Mouse (Mus musculus): ENCODE results near the gene Dnah6. TPM values are rescaled to one million over a fixed set of nuclear protein-coding genes. Genes with fewer than 3 reads are reported as not detected.

Dnah6 gene
- total and polyA plus RNA-seq, 2 experiments from 2014 or later: 0.12 TPM; not detected in 1

DNA sequence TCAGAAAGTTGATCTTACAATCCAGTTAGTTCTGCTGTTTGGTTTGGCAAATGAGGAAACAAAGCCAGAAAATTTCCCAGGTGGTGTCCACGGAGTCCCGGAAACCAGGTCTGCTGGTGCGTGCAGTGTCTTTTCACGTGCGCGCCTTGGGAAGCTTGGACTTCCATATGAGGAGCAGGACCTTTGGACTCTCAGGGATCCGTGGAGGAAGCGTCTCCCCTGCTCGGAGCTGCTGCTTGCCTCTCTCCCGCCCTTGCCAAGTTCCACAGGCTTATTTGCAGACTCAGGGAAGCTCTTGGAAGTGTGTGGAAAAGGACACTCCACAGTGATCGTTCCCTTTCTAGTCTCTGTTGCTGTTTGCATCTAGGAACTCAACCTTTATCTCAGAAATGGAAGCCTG is 29.9 kb upstream of the Dnah6 start:
- DNase-seq (ENCODE audit: low spot score) (no peak), ATAC-seq (ENCODE audit: insufficient read depth, low read depth) (no peak)
- no peak overlapping the region for H3K27ac ChIP-seq (ENCODE audit: low read depth)
- no peak overlapping the region for H3K4me3 ChIP-seq (ENCODE audit: low read depth, low read length)
- H3K27me3 ChIP-seq (ENCODE audit: control insufficient read depth, insufficient read depth, low read length): no peaks in the 10 kb centered on the region
- 74% methylated on average over 11 of the region's 11 CpGs for WGBS
- H3K4me1 ChIP-seq (ENCODE audit: control insufficient read depth, insufficient read depth): peaks cover 44% of the 10 kb centered on the region
- H3K36me3 ChIP-seq (replicated peaks; ENCODE audit: control insufficient read depth, insufficient read depth, low read length): peaks cover 2% of the 10 kb centered on the region
- no peaks in the 10 kb centered on the region for H3K9me3 ChIP-seq (replicated peaks; ENCODE audit: control insufficient read depth, low read length)
- TF ChIP-seq CTCF (IDR thresholded peaks at IDR 0.05; ENCODE audit: low read depth): no peak
- TF ChIP-seq EP300 (IDR thresholded peaks at IDR 0.05; ENCODE audit: low read depth): no peak
- no peak overlapping the region for H3K4me2 ChIP-seq (ENCODE audit: low read depth, low read length)
- H3K9ac ChIP-seq (replicated peaks; ENCODE audit: low read depth, low read length): no peak overlapping the region

DNA sequence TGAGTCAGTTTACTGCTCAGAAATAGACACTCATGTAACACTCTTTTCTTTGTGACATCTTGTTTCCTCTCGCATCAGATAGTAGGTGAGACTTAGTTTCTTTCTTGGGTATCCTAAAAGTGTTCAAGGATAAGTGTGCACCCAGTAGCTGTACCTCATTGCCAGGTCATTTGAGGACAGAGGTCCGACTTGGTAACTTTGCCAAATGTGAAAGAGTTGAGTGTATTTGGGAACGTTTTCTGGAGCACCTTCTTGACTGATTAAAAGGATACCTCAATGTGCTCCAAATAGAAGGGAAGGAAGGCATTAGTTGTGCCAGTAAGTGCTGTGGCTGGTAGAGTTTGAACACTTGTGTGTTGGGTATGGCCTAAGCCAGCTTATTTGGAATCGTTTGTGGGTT is 28.4 kb upstream of the Dnah6 start:
- Histone ChIP-seq H3K36me3 (replicated peaks; ENCODE audit: control insufficient read depth, insufficient read depth, low read length) (no peaks in the 10 kb centered on the region), H3K9me3 (replicated peaks; ENCODE audit: control insufficient read depth, low read length) (no peaks in the 10 kb centered on the region), H3K27ac (ENCODE audit: low read depth) (no peak overlapping the region), H3K9ac (replicated peaks; ENCODE audit: low read depth, low read length) (no peak overlapping the region; the same call in 1 of the 2 replicates), H3K4me3 (ENCODE audit: low read depth, low read length) (peak overlapping the region; percentile 78; the same call in 1 of the 2 replicates), H3K27me3 (ENCODE audit: control insufficient read depth, insufficient read depth, low read length) (no peaks in the 10 kb centered on the region), H3K4me1 (ENCODE audit: control insufficient read depth, insufficient read depth) (peaks cover 37% of the 10 kb centered on the region), H3K4me2 (ENCODE audit: low read depth, low read length) (peak overlapping the region; percentile 69)
- 64% methylated on average over 4 of the region's 4 CpGs for WGBS
- DNase-seq (ENCODE audit: low spot score): no peak
- ATAC-seq (ENCODE audit: insufficient read depth, low read depth): no peak
- no peak for TF ChIP-seq CTCF (IDR thresholded peaks at IDR 0.05; ENCODE audit: low read depth)
- no peak for TF ChIP-seq EP300 (IDR thresholded peaks at IDR 0.05; ENCODE audit: low read depth)

DNA sequence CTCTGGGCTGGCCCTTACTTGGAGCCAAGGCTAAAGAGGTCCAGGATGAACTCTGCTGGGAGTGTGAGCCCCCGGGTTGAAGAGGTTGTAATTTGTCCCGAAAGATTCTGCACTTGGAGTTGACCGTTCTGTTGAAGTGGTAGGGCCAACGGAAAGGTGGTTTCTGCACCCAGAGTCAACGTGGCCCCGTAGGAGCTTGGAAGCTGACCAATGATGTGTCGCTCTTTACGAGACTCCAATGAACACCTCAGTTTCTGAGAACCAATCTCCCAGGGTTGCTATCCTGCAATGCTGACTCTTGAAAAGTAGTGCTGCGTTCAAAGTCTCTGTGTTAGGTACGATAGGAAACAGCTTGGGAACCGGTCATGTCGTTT is 27.6 kb upstream of the Dnah6 start:
- DNase-seq (ENCODE audit: low spot score) (no peak), ATAC-seq (ENCODE audit: insufficient read depth, low read depth) (peak; percentile 2; the same call in 1 of the 2 replicates)
- Histone ChIP-seq H3K27me3 (ENCODE audit: control insufficient read depth, insufficient read depth, low read length) (no peaks in the 10 kb centered on the region), H3K27ac (ENCODE audit: low read depth) (peak overlapping the region; percentile 82), H3K9ac (replicated peaks; ENCODE audit: low read depth, low read length) (peak overlapping the region; percentile 87), H3K9me3 (replicated peaks; ENCODE audit: control insufficient read depth, low read length) (no peaks in the 10 kb centered on the region), H3K4me1 (ENCODE audit: control insufficient read depth, insufficient read depth) (peaks cover 29% of the 10 kb centered on the region), H3K4me3 (ENCODE audit: low read depth, low read length) (peak overlapping the region; percentile 78), H3K4me2 (ENCODE audit: low read depth, low read length) (peak overlapping the region; percentile 69), H3K36me3 (replicated peaks; ENCODE audit: control insufficient read depth, insufficient read depth, low read length) (no peaks in the 10 kb centered on the region)
- TF ChIP-seq EP300 (IDR thresholded peaks at IDR 0.05; ENCODE audit: low read depth): no peak
- 1% methylated on average over 12 of the region's 12 CpGs for WGBS

DNA sequence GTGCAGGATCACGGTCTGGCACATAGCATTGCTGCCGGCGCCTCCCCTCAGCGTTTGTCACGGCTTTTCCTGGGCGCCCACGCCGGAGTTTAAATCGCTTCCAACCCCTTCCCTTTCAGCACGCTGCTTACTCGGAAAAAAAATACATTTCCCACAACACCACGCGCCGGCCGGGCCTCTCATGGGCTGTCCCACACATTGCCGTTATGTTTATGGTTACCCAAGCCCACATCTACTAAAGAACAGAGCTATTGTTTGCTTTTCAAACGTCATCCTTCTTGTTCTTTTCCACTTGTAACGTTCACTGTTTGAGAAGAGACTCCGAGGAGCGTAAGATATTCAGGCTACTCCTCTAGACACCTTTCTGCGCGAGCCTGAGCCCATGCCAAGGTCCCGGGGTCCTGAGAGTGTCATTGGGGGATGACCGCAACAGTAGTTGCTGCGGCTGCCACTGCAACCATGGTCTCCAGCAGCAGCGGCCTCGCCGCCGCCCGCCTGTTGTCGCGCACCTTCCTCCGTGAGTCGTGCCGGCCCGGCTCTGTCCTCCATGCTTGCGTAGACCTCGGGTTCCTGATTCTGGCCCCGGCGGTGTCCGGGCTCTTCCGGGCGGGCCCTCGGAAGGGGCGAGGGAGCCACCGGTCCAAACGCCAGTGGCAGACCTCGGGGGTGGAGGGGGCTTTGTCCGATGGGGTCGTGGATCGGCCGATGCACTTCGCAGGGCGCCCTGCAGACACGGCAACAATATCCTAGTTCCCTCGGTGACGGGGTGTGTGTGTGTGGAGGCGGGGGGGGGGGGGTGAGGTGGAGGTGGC is 27.0 kb upstream of the Dnah6 start, which contains the start of gene Suclg1:
Suclg1 (plus strand) TSS at position 146 of the 812 bp plus-strand sequence.
- no peaks in the 10 kb centered on the region for H3K9me3 ChIP-seq (replicated peaks; ENCODE audit: control insufficient read depth, low read length)
- H3K4me3 ChIP-seq (ENCODE audit: low read depth, low read length): peak within 1 kb of the TSS; percentile 78
- no peaks in the 10 kb centered on the region for H3K27me3 ChIP-seq (ENCODE audit: control insufficient read depth, insufficient read depth, low read length)
- no peak for TF ChIP-seq CTCF (IDR thresholded peaks at IDR 0.05; ENCODE audit: low read depth)
- peak; percentile 92 for TF ChIP-seq EP300 (IDR thresholded peaks at IDR 0.05; ENCODE audit: low read depth)
- peaks cover 23% of the 10 kb centered on the region for H3K4me1 ChIP-seq (ENCODE audit: control insufficient read depth, insufficient read depth)
- peak within 1 kb of the TSS; percentile 69 for H3K4me2 ChIP-seq (ENCODE audit: low read depth, low read length)
- H3K27ac ChIP-seq (ENCODE audit: low read depth): peak within 1 kb of the TSS; percentile 82
- peak within 1 kb of the TSS; percentile 87 for H3K9ac ChIP-seq (replicated peaks; ENCODE audit: low read depth, low read length)
- under 1% methylated on average over 57 of the region's 58 CpGs for WGBS
- DNase-seq (ENCODE audit: low spot score) (peak; percentile 89), ATAC-seq (ENCODE audit: insufficient read depth, low read depth) (peak; percentile 95)
- no peaks in the 10 kb centered on the region for H3K36me3 ChIP-seq (replicated peaks; ENCODE audit: control insufficient read depth, insufficient read depth, low read length)

DNA sequence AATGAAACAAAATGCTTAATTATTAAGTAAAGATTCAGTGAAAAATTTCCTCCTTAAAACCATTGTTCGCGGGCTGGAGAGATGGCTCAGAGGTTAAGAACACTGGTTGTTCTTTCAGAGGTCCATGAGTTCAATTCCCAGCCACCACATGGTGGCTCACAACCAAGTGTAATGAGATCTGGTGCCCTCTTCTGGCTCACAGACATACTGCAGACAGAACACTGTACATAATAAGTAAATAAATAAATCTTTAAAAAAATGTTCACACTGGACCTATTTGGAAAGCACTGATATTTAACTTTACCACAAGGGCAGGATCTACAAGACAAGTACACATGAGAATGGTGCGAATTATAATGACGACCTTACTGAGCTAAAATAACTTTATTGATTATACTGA is 26.0 kb upstream of the Dnah6 start:
- no peak for DNase-seq (ENCODE audit: low spot score)
- TF ChIP-seq EP300 (IDR thresholded peaks at IDR 0.05; ENCODE audit: low read depth) (no peak), CTCF (IDR thresholded peaks at IDR 0.05; ENCODE audit: low read depth) (peak; percentile 54)
- Histone ChIP-seq H3K4me2 (ENCODE audit: low read depth, low read length) (peak overlapping the region; percentile 69), H3K27me3 (ENCODE audit: control insufficient read depth, insufficient read depth, low read length) (no peaks in the 10 kb centered on the region), H3K4me3 (ENCODE audit: low read depth, low read length) (peak overlapping the region; percentile 78; the same call in 1 of the 2 replicates), H3K4me1 (ENCODE audit: control insufficient read depth, insufficient read depth) (peaks cover 15% of the 10 kb centered on the region; the same call in 1 of the 2 replicates), H3K9ac (replicated peaks; ENCODE audit: low read depth, low read length) (0 out of 2 replicates have a peak overlapping the region, but pooled peaks have one; percentile 87), H3K27ac (ENCODE audit: low read depth) (no peak overlapping the region), H3K36me3 (replicated peaks; ENCODE audit: control insufficient read depth, insufficient read depth, low read length) (no peaks in the 10 kb centered on the region), H3K9me3 (replicated peaks; ENCODE audit: control insufficient read depth, low read length) (no peaks in the 10 kb centered on the region)
- 41% methylated on average over 4 of the region's 4 CpGs for WGBS
- no peak for ATAC-seq (ENCODE audit: insufficient read depth, low read depth)

All from heart, postnatal 0 days (tissue).